Mouse (Mus musculus): ENCODE measurements around the gene Polr2h. TPM values are rescaled to one million over a fixed set of nuclear protein-coding genes. Genes with fewer than 3 reads are reported as not detected.

Polr2h gene
- polyA plus RNA-seq (2012; rRNA removed), result 17.1 and 20.2 TPM in 2 replicates

GRCm38 (mm10) chr16:20717181-20717977, at the start of gene Polr2h, which contains the start of gene Clcn2:
Gene Polr2h, plus strand, starts transcription at chr16:20717665.
Gene Clcn2, minus strand, starts transcription at chr16:20717746.

GRCm38 (mm10) chr16:20668013-20668412, 49.5 kb upstream of the Polr2h start, which contains the start of gene Eif4g1:
Gene Eif4g1, plus strand, starts transcription at chr16:20668313.

DNA sequence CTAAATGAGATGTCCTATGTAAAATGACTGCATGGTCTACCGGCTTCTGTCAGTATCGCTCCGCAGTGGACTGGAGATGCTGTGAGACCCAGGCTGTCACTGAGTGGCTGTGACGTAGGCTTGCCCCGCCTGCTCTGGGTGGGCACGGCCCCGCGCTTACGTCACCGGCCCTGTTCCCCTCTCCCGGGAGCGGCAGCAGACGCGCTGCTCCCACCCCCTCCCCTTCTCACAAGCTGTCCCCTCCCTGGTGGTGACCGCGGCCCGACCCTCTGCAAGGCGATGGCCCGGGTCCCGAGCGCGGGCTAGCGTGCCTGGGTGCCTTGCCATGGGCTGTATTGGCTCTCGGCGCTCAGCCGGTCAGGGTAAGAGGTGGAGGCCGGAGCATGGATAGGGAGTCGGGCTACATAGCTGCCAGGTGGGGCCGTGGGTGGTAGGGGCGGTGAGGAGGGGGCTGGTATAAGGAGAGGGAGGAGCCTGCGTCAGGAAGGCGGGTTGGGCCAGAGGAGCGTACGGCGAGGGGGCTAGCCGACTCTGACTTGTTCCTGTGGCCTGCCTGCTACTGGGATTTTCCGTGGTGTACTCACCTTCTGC, 24.3 kb upstream of the Polr2h start, which contains the start of gene Fam131a:
TSS of gene Fam131a (plus strand) at position 131 of the 591 bp plus-strand sequence.

DNA sequence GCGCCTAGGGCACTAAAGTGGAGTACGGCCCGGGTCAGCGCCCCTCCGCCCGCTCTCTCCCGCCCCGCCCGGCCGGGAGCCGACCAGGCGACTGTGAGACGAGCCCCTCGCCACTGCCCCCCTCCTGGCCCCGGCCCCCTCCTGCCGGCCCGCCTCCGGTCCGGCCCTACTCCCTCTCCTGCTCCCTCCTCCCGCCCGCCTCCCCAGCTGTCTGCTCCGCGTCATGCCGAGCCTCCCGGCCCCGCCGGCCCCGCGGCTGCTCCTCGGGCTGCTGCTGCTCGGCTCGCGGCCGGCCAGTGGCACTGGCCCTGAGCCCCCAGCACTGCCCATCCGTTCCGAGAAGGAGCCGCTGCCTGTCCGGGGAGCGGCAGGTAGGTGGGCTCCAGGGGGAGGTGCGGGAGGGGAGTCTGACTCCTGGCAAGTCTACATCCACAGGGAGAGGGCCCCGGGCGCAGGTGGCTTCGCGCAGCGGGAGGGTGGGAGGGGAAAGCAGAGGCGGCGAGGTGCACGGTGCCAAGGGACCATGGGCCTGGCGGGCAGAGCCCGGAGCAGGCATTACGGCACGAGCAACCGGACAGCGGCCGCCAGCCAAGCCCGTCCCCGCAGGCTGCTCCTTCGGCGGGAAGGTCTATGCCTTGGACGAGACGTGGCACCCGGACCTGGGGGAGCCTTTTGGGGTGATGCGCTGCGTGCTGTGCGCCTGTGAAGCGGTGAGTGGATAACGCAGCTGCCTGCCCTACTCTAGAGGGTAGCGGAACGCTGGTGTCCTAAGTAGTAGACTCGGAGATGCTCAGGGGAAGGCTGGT, 15.7 kb downstream of the Polr2h start, which contains the start of gene Chrd:
TSS of gene Chrd (plus strand) at position 203 of the 806 bp plus-strand sequence.

DNA sequence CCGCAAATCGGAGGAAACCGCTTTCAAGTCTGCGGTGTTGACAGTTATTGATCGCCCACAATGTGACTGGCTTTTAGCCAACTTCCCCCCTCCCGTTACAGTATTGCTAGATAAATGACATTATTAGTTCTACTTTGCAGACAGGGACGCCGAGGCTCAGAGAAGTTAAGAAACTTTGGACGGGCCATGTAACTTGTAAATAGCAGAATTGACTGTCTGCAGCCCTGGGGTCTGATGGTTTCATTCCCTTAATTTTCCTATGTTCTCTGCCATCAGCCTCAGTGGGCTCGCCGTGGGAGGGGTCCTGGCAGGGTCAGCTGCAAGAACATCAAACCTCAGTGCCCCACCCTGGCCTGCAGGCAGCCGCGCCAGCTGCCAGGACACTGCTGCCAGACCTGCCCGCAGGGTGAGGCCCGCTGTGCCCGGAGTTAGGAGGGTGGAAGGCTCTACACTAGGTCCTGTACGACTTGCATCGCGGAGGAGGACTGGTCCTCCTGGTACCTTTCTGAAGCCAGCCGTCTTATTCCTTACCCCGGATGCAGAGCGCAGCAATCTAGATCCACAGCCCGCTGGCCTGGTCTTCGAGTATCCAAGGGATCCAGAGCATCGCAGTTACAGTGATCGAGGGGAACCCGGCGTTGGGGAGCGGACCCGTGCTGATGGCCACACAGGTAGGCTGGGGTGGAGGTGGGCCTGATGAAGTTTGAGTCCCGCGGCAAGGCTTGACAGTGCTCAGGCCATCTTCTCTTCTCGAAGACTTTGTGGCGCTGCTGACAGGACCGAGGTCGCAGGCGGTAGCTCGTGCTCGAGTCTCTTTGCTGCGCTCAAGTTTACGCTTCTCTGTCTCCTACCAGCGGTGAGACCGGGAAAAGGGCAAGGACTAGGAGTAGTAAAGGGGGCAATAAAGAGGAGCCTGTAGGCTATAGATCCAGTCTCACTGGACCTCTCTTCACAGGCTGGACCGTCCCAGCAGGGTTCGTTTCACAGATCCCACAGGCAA, 16.6 kb downstream of the Polr2h start, which contains the start of gene Thpo:
TSS of gene Thpo (minus strand) at position 781 of the 1,000 bp plus-strand sequence.

Other genes with a start within 250 kb of the Polr2h start
- 29.4 and 34.5 TPM in 2 replicates for gene Eif2b5, start 218.8 kb upstream of the Polr2h start, polyA plus RNA-seq (2012; rRNA removed)
- 53.5 and 60.1 TPM in 2 replicates for gene Dvl3, start 200.7 kb upstream of the Polr2h start, polyA plus RNA-seq (2012; rRNA removed)
- 383 and 503 TPM in 2 replicates for gene Ap2m1, start 182.2 kb upstream of the Polr2h start, polyA plus RNA-seq (2012; rRNA removed)
- 33.8 and 35.0 TPM in 2 replicates for gene Abcf3, start 169.1 kb upstream of the Polr2h start, polyA plus RNA-seq (2012; rRNA removed)
- 0.41 and 0.59 TPM in 2 replicates for gene Vwa5b2, start 128.2 kb upstream of the Polr2h start, polyA plus RNA-seq (2012; rRNA removed)
- 19.3 and 23.5 TPM in 2 replicates for gene Eef1akmt4, start 106.1 kb upstream of the Polr2h start, polyA plus RNA-seq (2012; rRNA removed)
- gene Gm49333, start 106.1 kb upstream of the Polr2h start, polyA plus RNA-seq (2012; rRNA removed), result 0.20 TPM in 1 of 2 replicates, not detected in the other
- gene Alg3, start 105.9 kb upstream of the Polr2h start, polyA plus RNA-seq (2012; rRNA removed), result 31.9 and 32.5 TPM in 2 replicates
- 15.4 and 17.1 TPM in 2 replicates for gene Camk2n2, start 96.4 kb upstream of the Polr2h start, polyA plus RNA-seq (2012; rRNA removed)
- 5.5 and 6.8 TPM in 2 replicates for gene Ece2, start 87.8 kb upstream of the Polr2h start, polyA plus RNA-seq (2012; rRNA removed)
- gene Psmd2, start 66.0 kb upstream of the Polr2h start, polyA plus RNA-seq (2012; rRNA removed), result 81.6 and 103 TPM in 2 replicates
- 470 and 635 TPM in 2 replicates for gene Eif4g1, start 49.4 kb upstream of the Polr2h start, polyA plus RNA-seq (2012; rRNA removed)
- gene Fam131a, start 24.4 kb upstream of the Polr2h start, polyA plus RNA-seq (2012; rRNA removed), result 16.8 and 17.7 TPM in 2 replicates
- 82.2 and 87.8 TPM in 2 replicates for gene Clcn2, start 81 bp downstream of the Polr2h start, polyA plus RNA-seq (2012; rRNA removed)
- gene Chrd, start 15.5 kb downstream of the Polr2h start, polyA plus RNA-seq (2012; rRNA removed), result 15.5 and 16.0 TPM in 2 replicates
- gene Thpo, start 16.8 kb downstream of the Polr2h start, polyA plus RNA-seq (2012; rRNA removed), result 0.94 and 1.6 TPM in 2 replicates

Data from ovary, adult 2 months (tissue).